8 mouse cellular contexts compared by ENCODE assay signal in genomic region chr10:80575925-80576324, GRCm38 (mm10). TPM values are rescaled to one million over a fixed set of nuclear protein-coding genes. Genes with fewer than 3 reads are reported as not detected.
DNase-seq lines count a peak whose midpoint lies in the region; ATAC-seq lines count a peak whose summit lies in the region.

No protein-coding gene starts in this region.

- whole genome bisulfite sequencing in limb, embryonic 12.5 days, result 15% methylated on average over 17 of the region's 17 CpGs
- WGBS in stomach, embryonic 15.5 days, result 10% methylated on average over 17 of the region's 17 CpGs

- H3K4me1 ChIP-seq in erythroblast, embryonic 14.5 days (ENCODE audit: control insufficient read depth), result peaks cover 93% of the 10 kb centered on the region
- H3K4me1 ChIP-seq in limb, embryonic 12.5 days (replicated peaks), result peaks cover 52% of the 10 kb centered on the region
- peaks cover 48% of the 10 kb centered on the region for H3K4me1 ChIP-seq in stomach, embryonic 15.5 days

- peak overlapping the region; percentile 98 for H3K4me2 ChIP-seq in limb, embryonic 12.5 days
- H3K4me2 ChIP-seq in stomach, embryonic 15.5 days, result peak overlapping the region; percentile 89

- H3K9ac ChIP-seq in limb, embryonic 12.5 days (replicated peaks), result peak overlapping the region; percentile 76
- peak overlapping the region; percentile 62 for H3K9ac ChIP-seq in stomach, embryonic 15.5 days

- no peak overlapping the region for H3K27ac ChIP-seq in limb, embryonic 12.5 days
- H3K27ac ChIP-seq in stomach, embryonic 15.5 days, result no peak overlapping the region

- H3K9me3 ChIP-seq in erythroblast, embryonic 14.5 days (ENCODE audit: control insufficient read depth, low read length), result no peaks in the 10 kb centered on the region
- no peaks in the 10 kb centered on the region for H3K9me3 ChIP-seq in limb, embryonic 12.5 days
- no peaks in the 10 kb centered on the region for H3K9me3 ChIP-seq in stomach, embryonic 15.5 days

- peak overlapping the region; percentile 96 for H3K4me3 ChIP-seq in erythroblast, embryonic 14.5 days (replicated peaks)
- H3K4me3 ChIP-seq in limb, embryonic 12.5 days (replicated peaks), result peak overlapping the region; percentile 85
- H3K4me3 ChIP-seq in stomach, embryonic 15.5 days (replicated peaks), result peak overlapping the region; percentile 86

- ATAC-seq in erythroblast, adult 5-6 weeks (replicated peaks; ENCODE audit: low FRiP score, poor library complexity, severe bottlenecking), result no peak
- no peak for ATAC-seq in limb, embryonic 12.5 days (ENCODE audit: insufficient number of reproducible peaks, insufficient read depth, low FRiP score, low TSS enrichment, low read depth)
- ATAC-seq in stomach, embryonic 15.5 days (ENCODE audit: insufficient read depth, low FRiP score, low read depth), result no peak

- no peaks in the 10 kb centered on the region for H3K27me3 ChIP-seq in erythroblast, embryonic 14.5 days (ENCODE audit: control insufficient read depth)
- no peaks in the 10 kb centered on the region for H3K27me3 ChIP-seq in limb, embryonic 12.5 days
- no peaks in the 10 kb centered on the region for H3K27me3 ChIP-seq in stomach, embryonic 15.5 days (replicated peaks)

- peaks cover 51% of the 10 kb centered on the region for H3K36me3 ChIP-seq in erythroblast, embryonic 14.5 days (ENCODE audit: control insufficient read depth)
- no peaks in the 10 kb centered on the region for H3K36me3 ChIP-seq in limb, embryonic 12.5 days
- no peaks in the 10 kb centered on the region for H3K36me3 ChIP-seq in stomach, embryonic 15.5 days

- DNase-seq in right cerebral cortex, postnatal 10 days (ENCODE audit: low spot score in 2 of 2), result peak; percentile 51 to 58
- no peak for DNase-seq in right cerebral cortex, postnatal 36 days (ENCODE audit: low spot score in 2 of 2)
- DNase-seq in frontal cortex, adult 2 months (ENCODE audit: extremely low spot score in 1 of 2, low spot score in 1 of 2), result no peak
- DNase-seq in gastrocnemius, postnatal 10 days, result no peak

RNA-seq across cellular contexts. Expression of gene Klf16, which starts 1.2 kb away (rescaled TPM):
- polyA plus RNA-seq in erythroblast, embryonic 14.5 days (2012), result 19.9 and 21.2 TPM in 2 replicates
- 0.96 and 1.0 TPM in 2 replicates for total RNA-seq in erythroblast, adult 5-6 weeks (2015; ENCODE audit: low replicate concordance)
- 2.3 and 4.2 TPM in 2 replicates for total RNA-seq in erythroblast, adult 5-6 weeks (2017; ENCODE audit: low replicate concordance)
- 12.1 and 12.4 TPM in 2 replicates for polyA plus RNA-seq in limb, embryonic 12.5 days (2016; fragmentation: Nextera tagmentation; extraction: Ambion mirVana)
- 9.3 and 10.3 TPM in 2 replicates for polyA plus RNA-seq in stomach, embryonic 15.5 days (2015; fragmentation: Nextera tagmentation; extraction: Ambion mirVana)
- 37.9 and 41.5 TPM in 2 replicates for polyA plus RNA-seq in frontal cortex, adult 2 months (2012; rRNA removed)
- 1 to 10 TPM; 3.5 to 5.8 TPM for total RNA-seq in gastrocnemius, postnatal 10 days (2021)

RNA-seq across cellular contexts. Expression of gene Abhd17a, which starts 14.2 kb away (rescaled TPM):
- polyA plus RNA-seq in erythroblast, embryonic 14.5 days (2012), result 103 and 117 TPM in 2 replicates
- 23.6 and 66.1 TPM in 2 replicates for total RNA-seq in erythroblast, adult 5-6 weeks (2015; ENCODE audit: low replicate concordance)
- total RNA-seq in erythroblast, adult 5-6 weeks (2017; ENCODE audit: low replicate concordance), result 2.0 and 7.7 TPM in 2 replicates
- 108 and 110 TPM in 2 replicates for polyA plus RNA-seq in limb, embryonic 12.5 days (2016; fragmentation: Nextera tagmentation; extraction: Ambion mirVana)
- 102 and 103 TPM in 2 replicates for polyA plus RNA-seq in stomach, embryonic 15.5 days (2015; fragmentation: Nextera tagmentation; extraction: Ambion mirVana)
- 253 and 271 TPM in 2 replicates for polyA plus RNA-seq in frontal cortex, adult 2 months (2012; rRNA removed)
- total RNA-seq in gastrocnemius, postnatal 10 days (2021), result 10 to 100 TPM; 69.6 to 73.3 TPM

RNA-seq across cellular contexts. Expression of gene Rexo1, which starts 14.6 kb away (rescaled TPM):
- polyA plus RNA-seq in erythroblast, embryonic 14.5 days (2012), result 14.5 and 15.5 TPM in 2 replicates
- total RNA-seq in erythroblast, adult 5-6 weeks (2015; ENCODE audit: low replicate concordance), result 18.0 and 20.2 TPM in 2 replicates
- 10.7 and 12.0 TPM in 2 replicates for total RNA-seq in erythroblast, adult 5-6 weeks (2017; ENCODE audit: low replicate concordance)
- polyA plus RNA-seq in limb, embryonic 12.5 days (2016; fragmentation: Nextera tagmentation; extraction: Ambion mirVana), result 33.4 and 34.1 TPM in 2 replicates
- 23.2 and 23.3 TPM in 2 replicates for polyA plus RNA-seq in stomach, embryonic 15.5 days (2015; fragmentation: Nextera tagmentation; extraction: Ambion mirVana)
- 45.5 and 49.0 TPM in 2 replicates for polyA plus RNA-seq in frontal cortex, adult 2 months (2012; rRNA removed)
- total RNA-seq in gastrocnemius, postnatal 10 days (2021), result 10 to 100 TPM; 13.1 to 16.7 TPM

RNA-seq across cellular contexts. Expression of gene Scamp4, which starts 26.7 kb away (rescaled TPM):
- polyA plus RNA-seq in erythroblast, embryonic 14.5 days (2012), result 6.8 and 7.3 TPM in 2 replicates
- 7.3 and 14.0 TPM in 2 replicates for total RNA-seq in erythroblast, adult 5-6 weeks (2015; ENCODE audit: low replicate concordance)
- total RNA-seq in erythroblast, adult 5-6 weeks (2017; ENCODE audit: low replicate concordance), result 2.6 and 3.1 TPM in 2 replicates
- 62.1 and 66.0 TPM in 2 replicates for polyA plus RNA-seq in limb, embryonic 12.5 days (2016; fragmentation: Nextera tagmentation; extraction: Ambion mirVana)
- 86.1 and 93.0 TPM in 2 replicates for polyA plus RNA-seq in stomach, embryonic 15.5 days (2015; fragmentation: Nextera tagmentation; extraction: Ambion mirVana)
- 61.0 and 66.1 TPM in 2 replicates for polyA plus RNA-seq in frontal cortex, adult 2 months (2012; rRNA removed)
- 10 to 100 TPM; 18.4 to 23.9 TPM for total RNA-seq in gastrocnemius, postnatal 10 days (2021)

RNA-seq across cellular contexts. Expression of gene Adat3, which starts 26.8 kb away (rescaled TPM):
- polyA plus RNA-seq in erythroblast, embryonic 14.5 days (2012), result 4.1 and 6.2 TPM in 2 replicates
- total RNA-seq in erythroblast, adult 5-6 weeks (2015; ENCODE audit: low replicate concordance), result not detected in 2 replicates
- total RNA-seq in erythroblast, adult 5-6 weeks (2017; ENCODE audit: low replicate concordance), result 0.94 TPM in 1 of 2 replicates, not detected in the other
- 6.1 and 9.9 TPM in 2 replicates for polyA plus RNA-seq in limb, embryonic 12.5 days (2016; fragmentation: Nextera tagmentation; extraction: Ambion mirVana)
- polyA plus RNA-seq in stomach, embryonic 15.5 days (2015; fragmentation: Nextera tagmentation; extraction: Ambion mirVana), result 6.1 and 6.4 TPM in 2 replicates
- 5.6 and 8.1 TPM in 2 replicates for polyA plus RNA-seq in frontal cortex, adult 2 months (2012; rRNA removed)
- total RNA-seq in gastrocnemius, postnatal 10 days (2021), result 1 to 10 TPM in 1 of 2 experiments, under 1 TPM in 1; 0.99 to 1.3 TPM

Comparison
In these comparisons a context has a peak if more than half of its experiments do, and no peak if none do; other contexts are left out.
1. DNase-seq: peak in right cerebral cortex, postnatal 10 days (2 of 2); none in right cerebral cortex, postnatal 36 days (0 of 2), frontal cortex, adult 2 months (0 of 2) and gastrocnemius, postnatal 10 days (single experiment).
2. Peak in every context shown above with its lines, with median percentiles within 50 percentile points of each other: H3K4me3 ChIP-seq.